Mouse (Mus musculus): Measurements from ENCODE around the gene Odr4. TPM values are rescaled to one million over a fixed set of nuclear protein-coding genes. Genes with fewer than 3 reads are reported as not detected.

Odr4 gene
- polyA plus RNA-seq (2014; fragmentation: Nextera tagmentation; extraction: Ambion mirVana), result 41.1 and 43.2 TPM in 2 replicates

DNA sequence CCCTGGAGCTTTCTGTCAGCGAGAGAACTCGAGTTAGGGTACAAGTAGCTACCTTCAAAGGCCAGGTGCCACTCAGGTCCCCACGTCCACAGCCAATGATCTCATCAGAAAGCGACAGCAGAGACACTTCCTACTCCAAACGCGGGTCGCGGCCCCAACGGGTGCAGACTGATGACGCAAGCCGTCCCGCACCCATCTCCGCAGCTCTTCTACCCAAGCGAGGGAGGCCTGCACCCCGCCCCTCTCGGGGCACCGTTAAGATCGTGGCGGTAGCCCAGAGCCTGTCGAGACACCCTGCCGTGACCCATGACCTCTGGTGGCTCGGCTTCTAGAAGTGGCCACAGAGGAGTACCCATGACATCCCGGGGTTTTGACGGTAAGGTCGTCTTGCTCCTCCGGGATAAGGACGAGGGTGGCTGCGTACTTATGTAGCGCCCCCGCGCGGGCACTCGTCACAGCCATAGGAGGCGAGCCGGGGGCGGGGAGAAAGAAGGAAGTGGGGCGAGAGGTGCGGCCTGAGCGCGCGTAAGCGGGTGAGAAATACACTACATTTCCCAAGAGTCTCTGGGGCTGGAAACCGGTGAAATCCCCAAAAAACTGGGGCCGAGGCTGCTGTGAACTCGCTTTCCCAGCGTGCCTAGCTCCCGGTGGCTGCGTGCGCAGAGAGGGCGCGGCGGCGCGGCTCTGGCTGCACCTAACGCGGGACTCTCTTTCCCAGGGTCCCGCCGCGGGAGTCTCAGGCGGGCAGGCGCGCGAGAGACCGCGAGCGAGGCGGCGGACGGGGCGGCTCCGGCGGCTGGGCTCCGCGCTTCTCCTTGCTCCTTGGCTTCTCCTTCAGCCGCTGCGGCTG is at the start of gene Odr4, which contains the start of gene Tpr:
TSS of gene Odr4 (minus strand) at position 443 of the 850 bp plus-strand sequence.
TSS of gene Tpr (plus strand) at position 201 of the 850 bp plus-strand sequence.
- peaks cover 34% of the 10 kb centered on the region for H3K36me3 ChIP-seq (ENCODE audit: control insufficient read depth, insufficient read depth, low read length)
- peak within 1 kb of the TSS; percentile 62 for H3K4me3 ChIP-seq (ENCODE audit: low read depth, low read length)
- no peaks in the 10 kb centered on the region for H3K9me3 ChIP-seq (replicated peaks; ENCODE audit: control insufficient read depth, low read length)
- peak within 1 kb of the TSS; percentile 93 for H3K27ac ChIP-seq (ENCODE audit: low read depth, low read length)
- DNase-seq (ENCODE audit: low spot score), result peak; percentile 99
- WGBS, result under 1% methylated on average over 76 of the region's 76 CpGs
- H3K27me3 ChIP-seq (replicated peaks; ENCODE audit: control insufficient read depth, insufficient read depth, low read length), result no peaks in the 10 kb centered on the region
- no peaks in the 10 kb centered on the region for H3K4me1 ChIP-seq (ENCODE audit: control insufficient read depth, insufficient read depth, low read length)
- H3K4me2 ChIP-seq (ENCODE audit: low read length), result peak within 1 kb of the TSS; percentile 55
- H3K9ac ChIP-seq (ENCODE audit: low read length), result peak within 1 kb of the TSS; percentile 77
- ATAC-seq, result peak; percentile 98

DNA sequence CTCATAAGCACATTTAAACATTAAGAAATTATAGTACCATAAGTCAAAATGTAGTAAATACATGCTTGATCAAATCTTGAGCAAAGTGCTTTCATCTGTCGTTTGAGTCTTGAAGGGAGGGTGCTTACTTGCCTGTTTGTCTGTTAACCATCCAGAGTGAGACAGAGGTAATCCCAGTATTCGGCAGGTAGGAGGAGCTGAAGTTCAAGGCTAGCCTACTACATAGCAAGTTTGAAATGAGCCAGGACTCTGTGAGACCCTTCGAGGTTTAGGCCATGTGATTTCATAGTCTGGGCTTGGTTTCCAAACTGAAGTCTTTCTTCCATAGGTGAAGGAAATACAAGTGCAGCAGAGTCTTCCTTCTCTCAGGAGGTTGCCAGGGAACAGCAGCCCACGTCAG is 48.9 kb upstream of the Odr4 start:
- 88% methylated on average over 4 of the region's 4 CpGs for WGBS
- DNase-seq (ENCODE audit: low spot score), result no peak

DNA sequence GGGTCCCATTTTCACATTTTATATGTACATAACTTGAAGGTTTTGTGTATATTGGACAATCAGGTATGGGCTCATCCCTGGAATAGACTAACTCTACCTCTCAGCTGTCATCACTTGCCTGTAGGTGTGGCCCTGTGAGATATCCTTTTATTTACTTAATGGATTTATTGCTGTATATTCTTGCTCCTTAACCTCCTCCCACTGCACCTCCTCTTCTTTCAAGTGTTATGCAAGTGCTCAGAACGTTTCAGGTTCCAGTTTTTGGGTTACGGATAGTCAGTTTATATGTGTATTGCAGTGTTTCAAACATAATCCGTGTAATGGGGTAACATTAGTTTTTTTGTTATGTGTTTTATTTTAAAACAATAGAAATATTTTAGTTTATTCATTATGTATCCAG is 45.8 kb upstream of the Odr4 start:
- Histone ChIP-seq H3K27ac (ENCODE audit: low read depth, low read length) (no peak overlapping the region), H3K4me1 (ENCODE audit: control insufficient read depth, insufficient read depth, low read length) (no peaks in the 10 kb centered on the region), H3K9ac (ENCODE audit: low read length) (no peak overlapping the region), H3K27me3 (replicated peaks; ENCODE audit: control insufficient read depth, insufficient read depth, low read length) (no peaks in the 10 kb centered on the region), H3K9me3 (replicated peaks; ENCODE audit: control insufficient read depth, low read length) (no peaks in the 10 kb centered on the region), H3K4me3 (ENCODE audit: low read depth, low read length) (no peak overlapping the region), H3K4me2 (ENCODE audit: low read length) (no peak overlapping the region), H3K36me3 (ENCODE audit: control insufficient read depth, insufficient read depth, low read length) (peaks cover 75% of the 10 kb centered on the region)
- DNase-seq (ENCODE audit: low spot score) (no peak), ATAC-seq (no peak)
- 97% methylated on average over 3 of the region's 3 CpGs for WGBS

More for the DNA sequence above, 48.9 kb upstream of the Odr4 start:
- no peak overlapping the region for H3K9ac ChIP-seq (ENCODE audit: low read length)
- H3K4me1 ChIP-seq (ENCODE audit: control insufficient read depth, insufficient read depth, low read length), result no peaks in the 10 kb centered on the region
- no peak overlapping the region for H3K4me3 ChIP-seq (ENCODE audit: low read depth, low read length)
- H3K27ac ChIP-seq (ENCODE audit: low read depth, low read length), result no peak overlapping the region
- peaks cover 78% of the 10 kb centered on the region for H3K36me3 ChIP-seq (ENCODE audit: control insufficient read depth, insufficient read depth, low read length)
- H3K4me2 ChIP-seq (ENCODE audit: low read length), result no peak overlapping the region
- no peaks in the 10 kb centered on the region for H3K9me3 ChIP-seq (replicated peaks; ENCODE audit: control insufficient read depth, low read length)
- ATAC-seq, result no peak
- no peaks in the 10 kb centered on the region for H3K27me3 ChIP-seq (replicated peaks; ENCODE audit: control insufficient read depth, insufficient read depth, low read length)

DNA sequence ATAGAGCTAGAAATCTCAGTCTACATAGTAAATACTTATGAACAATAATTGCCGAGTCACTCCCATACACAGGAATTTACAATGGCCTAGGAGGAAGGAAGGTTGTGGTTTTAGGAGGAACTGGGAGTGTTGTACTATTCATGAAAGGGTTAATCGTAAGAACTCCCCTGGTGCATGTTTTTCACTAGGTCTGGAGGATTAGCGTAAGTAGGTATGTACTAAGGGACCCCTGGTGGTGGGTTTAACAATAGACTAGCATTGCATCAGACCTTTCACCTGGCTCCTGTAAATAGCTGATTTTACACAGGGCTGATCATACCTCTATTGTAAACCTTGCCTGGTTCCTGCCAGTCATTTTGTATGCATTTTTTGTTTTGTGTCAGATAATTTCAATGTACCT is 33.3 kb upstream of the Odr4 start:
- Histone ChIP-seq H3K9ac (ENCODE audit: low read length) (no peak overlapping the region), H3K4me2 (ENCODE audit: low read length) (no peak overlapping the region), H3K27ac (ENCODE audit: low read depth, low read length) (no peak overlapping the region), H3K27me3 (replicated peaks; ENCODE audit: control insufficient read depth, insufficient read depth, low read length) (no peaks in the 10 kb centered on the region), H3K4me3 (ENCODE audit: low read depth, low read length) (no peak overlapping the region), H3K9me3 (replicated peaks; ENCODE audit: control insufficient read depth, low read length) (no peaks in the 10 kb centered on the region), H3K36me3 (ENCODE audit: control insufficient read depth, insufficient read depth, low read length) (peaks cover 87% of the 10 kb centered on the region), H3K4me1 (ENCODE audit: control insufficient read depth, insufficient read depth, low read length) (no peaks in the 10 kb centered on the region)
- WGBS, result 34% methylated on average over 3 of the region's 3 CpGs
- DNase-seq (ENCODE audit: low spot score) (no peak), ATAC-seq (no peak)

DNA sequence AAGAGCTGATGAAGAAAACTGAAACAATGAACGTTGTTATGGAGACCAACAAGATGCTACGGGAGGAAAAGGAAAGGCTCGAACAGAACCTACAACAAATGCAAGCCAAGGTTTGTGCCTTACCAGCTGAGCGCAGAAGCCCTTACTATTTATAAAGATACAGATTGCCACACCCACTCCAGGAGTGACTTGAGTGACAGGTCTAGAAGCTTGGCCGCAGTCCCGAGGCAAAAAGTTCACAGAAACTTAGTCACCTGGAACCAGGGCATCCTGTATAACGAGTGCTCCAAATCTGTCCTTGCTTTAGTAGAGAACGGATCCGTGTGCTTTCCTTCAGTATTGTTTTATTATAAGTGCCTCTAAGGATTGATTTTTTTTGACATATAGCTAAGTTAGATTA is 32.8 kb upstream of the Odr4 start:
- Histone ChIP-seq H3K27ac (ENCODE audit: low read depth, low read length) (no peak overlapping the region), H3K4me1 (ENCODE audit: control insufficient read depth, insufficient read depth, low read length) (no peaks in the 10 kb centered on the region), H3K36me3 (ENCODE audit: control insufficient read depth, insufficient read depth, low read length) (peaks cover 85% of the 10 kb centered on the region), H3K27me3 (replicated peaks; ENCODE audit: control insufficient read depth, insufficient read depth, low read length) (no peaks in the 10 kb centered on the region), H3K4me3 (ENCODE audit: low read depth, low read length) (no peak overlapping the region), H3K9me3 (replicated peaks; ENCODE audit: control insufficient read depth, low read length) (no peaks in the 10 kb centered on the region), H3K9ac (ENCODE audit: low read length) (no peak overlapping the region), H3K4me2 (ENCODE audit: low read length) (no peak overlapping the region)
- 78% methylated on average over 9 of the region's 9 CpGs for WGBS
- DNase-seq (ENCODE audit: low spot score) (no peak), ATAC-seq (no peak)

DNA sequence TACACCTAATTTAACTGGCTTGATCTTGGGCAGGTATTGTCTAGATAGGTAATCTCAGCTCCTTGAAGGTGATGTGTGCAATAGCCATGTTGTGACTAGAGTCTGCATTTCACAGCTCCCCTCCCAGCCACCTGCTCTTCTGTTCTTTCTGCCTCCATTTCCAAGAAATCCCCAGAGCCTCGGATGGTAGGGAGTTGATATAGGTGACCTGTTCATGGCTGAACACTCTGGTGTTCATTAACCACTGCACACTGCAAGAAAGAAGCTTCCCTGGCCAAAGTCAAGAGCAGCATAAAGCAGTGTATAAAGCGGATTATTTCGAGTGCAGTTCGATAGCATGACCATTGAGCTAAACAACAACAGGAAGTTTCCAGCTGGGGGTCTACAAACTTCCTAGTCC is 25.5 kb upstream of the Odr4 start:
- Histone ChIP-seq H3K9me3 (replicated peaks; ENCODE audit: control insufficient read depth, low read length) (no peaks in the 10 kb centered on the region), H3K27ac (ENCODE audit: low read depth, low read length) (no peak overlapping the region), H3K36me3 (ENCODE audit: control insufficient read depth, insufficient read depth, low read length) (peaks cover 78% of the 10 kb centered on the region), H3K4me1 (ENCODE audit: control insufficient read depth, insufficient read depth, low read length) (no peaks in the 10 kb centered on the region), H3K4me3 (ENCODE audit: low read depth, low read length) (no peak overlapping the region), H3K4me2 (ENCODE audit: low read length) (no peak overlapping the region), H3K27me3 (replicated peaks; ENCODE audit: control insufficient read depth, insufficient read depth, low read length) (no peaks in the 10 kb centered on the region), H3K9ac (ENCODE audit: low read length) (no peak overlapping the region)
- ATAC-seq (no peak), DNase-seq (ENCODE audit: low spot score) (no peak)
- 93% methylated on average over 4 of the region's 4 CpGs for WGBS

DNA sequence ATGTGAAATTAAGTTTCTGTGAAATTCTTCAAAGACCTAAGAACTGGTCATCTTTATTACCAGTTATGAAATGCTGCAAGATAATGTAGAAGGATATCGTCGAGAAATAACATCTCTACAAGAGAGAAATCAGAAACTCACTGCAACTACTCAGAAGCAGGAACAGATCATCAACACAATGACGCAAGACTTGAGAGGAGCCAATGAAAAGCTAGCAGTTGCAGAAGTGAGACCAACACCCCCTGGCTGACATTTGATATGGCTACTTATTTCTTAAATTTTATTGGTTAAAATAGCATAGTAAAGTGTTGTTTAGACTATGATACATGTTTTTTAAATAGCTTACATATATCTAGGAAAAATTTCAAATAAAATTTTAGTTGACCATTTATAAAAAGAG is 23.1 kb upstream of the Odr4 start:
- ATAC-seq (no peak), DNase-seq (ENCODE audit: low spot score) (no peak)
- Histone ChIP-seq H3K9me3 (replicated peaks; ENCODE audit: control insufficient read depth, low read length) (no peaks in the 10 kb centered on the region), H3K4me3 (ENCODE audit: low read depth, low read length) (no peak overlapping the region), H3K4me2 (ENCODE audit: low read length) (no peak overlapping the region), H3K36me3 (ENCODE audit: control insufficient read depth, insufficient read depth, low read length) (peaks cover 74% of the 10 kb centered on the region), H3K4me1 (ENCODE audit: control insufficient read depth, insufficient read depth, low read length) (no peaks in the 10 kb centered on the region), H3K9ac (ENCODE audit: low read length) (no peak overlapping the region), H3K27ac (ENCODE audit: low read depth, low read length) (no peak overlapping the region), H3K27me3 (replicated peaks; ENCODE audit: control insufficient read depth, insufficient read depth, low read length) (no peaks in the 10 kb centered on the region)
- WGBS, result 94% methylated on average over 3 of the region's 3 CpGs

DNA sequence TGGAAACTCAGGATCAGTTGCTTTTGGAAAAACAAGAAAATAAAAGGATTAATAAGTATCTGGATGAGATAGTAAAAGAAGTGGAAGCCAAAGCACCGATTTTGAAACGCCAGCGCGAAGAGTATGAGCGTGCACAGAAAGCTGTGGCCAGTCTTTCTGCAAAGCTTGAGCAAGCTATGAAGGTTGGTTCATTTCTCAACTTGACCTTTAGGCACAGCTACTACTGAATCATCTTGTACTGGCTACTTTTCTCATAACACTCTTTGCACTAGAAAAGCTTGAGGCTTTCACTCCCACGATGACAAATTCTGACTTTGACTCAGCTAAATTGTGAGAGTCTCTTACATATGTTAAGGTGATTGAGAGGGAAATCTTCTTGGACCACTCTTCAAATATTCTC is 17.1 kb upstream of the Odr4 start:
- Histone ChIP-seq H3K27me3 (replicated peaks; ENCODE audit: control insufficient read depth, insufficient read depth, low read length) (no peaks in the 10 kb centered on the region), H3K36me3 (ENCODE audit: control insufficient read depth, insufficient read depth, low read length) (peaks cover 75% of the 10 kb centered on the region), H3K9ac (ENCODE audit: low read length) (no peak overlapping the region), H3K27ac (ENCODE audit: low read depth, low read length) (no peak overlapping the region), H3K4me3 (ENCODE audit: low read depth, low read length) (no peak overlapping the region), H3K4me1 (ENCODE audit: control insufficient read depth, insufficient read depth, low read length) (no peaks in the 10 kb centered on the region), H3K4me2 (ENCODE audit: low read length) (no peak overlapping the region), H3K9me3 (replicated peaks; ENCODE audit: control insufficient read depth, low read length) (no peaks in the 10 kb centered on the region)
- DNase-seq (ENCODE audit: low spot score) (no peak), ATAC-seq (no peak)
- WGBS, result 96% methylated on average over 6 of the region's 6 CpGs

DNA sequence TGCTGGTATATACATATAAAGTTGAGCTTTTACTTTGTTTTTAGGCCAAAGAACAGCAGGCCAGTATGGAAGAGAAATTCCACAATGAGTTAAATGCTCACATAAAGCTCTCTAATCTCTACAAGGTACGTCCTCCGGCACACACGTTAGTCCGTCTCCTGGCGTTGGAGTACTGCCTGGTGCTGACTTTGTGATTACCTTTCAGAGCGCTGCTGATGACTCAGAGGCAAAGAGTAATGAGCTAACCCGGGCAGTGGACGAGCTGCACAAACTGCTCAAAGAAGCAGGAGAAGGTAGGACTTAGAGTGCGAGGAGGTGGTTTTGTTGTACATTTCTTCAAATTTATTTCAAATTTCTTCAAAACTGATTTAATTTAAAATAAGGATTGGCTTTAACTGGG is 14.4 kb upstream of the Odr4 start:
- DNase-seq (ENCODE audit: low spot score), result no peak
- H3K36me3 ChIP-seq (ENCODE audit: control insufficient read depth, insufficient read depth, low read length), result peaks cover 66% of the 10 kb centered on the region
- WGBS, result 91% methylated on average over 9 of the region's 9 CpGs

More for the DNA sequence above, 14.4 kb upstream of the Odr4 start:
- Histone ChIP-seq H3K9me3 (replicated peaks; ENCODE audit: control insufficient read depth, low read length) (no peaks in the 10 kb centered on the region), H3K4me3 (ENCODE audit: low read depth, low read length) (no peak overlapping the region), H3K4me2 (ENCODE audit: low read length) (no peak overlapping the region), H3K27me3 (replicated peaks; ENCODE audit: control insufficient read depth, insufficient read depth, low read length) (no peaks in the 10 kb centered on the region), H3K4me1 (ENCODE audit: control insufficient read depth, insufficient read depth, low read length) (no peaks in the 10 kb centered on the region), H3K27ac (ENCODE audit: low read depth, low read length) (no peak overlapping the region), H3K9ac (ENCODE audit: low read length) (no peak overlapping the region)
- no peak for ATAC-seq

Measured in forebrain, embryonic 14.5 days (tissue).